Mouse (Mus musculus) spleen, adult 18-20 months (tissue): ENCODE results near the gene Dync2li1.

Experiments used
- DNase-seq, 2 experiments: peaks; one replicate each; pipeline ENCODE4 v3.0.0; 2022; ENCODE audit warnings: mixed read lengths in 2 of 2

Gene Dync2li1

GRCm38 (mm10) chr17:84646477-84646876 is 20.2 kb downstream of the Dync2li1 start:
- DNase-seq: no peak

DNA sequence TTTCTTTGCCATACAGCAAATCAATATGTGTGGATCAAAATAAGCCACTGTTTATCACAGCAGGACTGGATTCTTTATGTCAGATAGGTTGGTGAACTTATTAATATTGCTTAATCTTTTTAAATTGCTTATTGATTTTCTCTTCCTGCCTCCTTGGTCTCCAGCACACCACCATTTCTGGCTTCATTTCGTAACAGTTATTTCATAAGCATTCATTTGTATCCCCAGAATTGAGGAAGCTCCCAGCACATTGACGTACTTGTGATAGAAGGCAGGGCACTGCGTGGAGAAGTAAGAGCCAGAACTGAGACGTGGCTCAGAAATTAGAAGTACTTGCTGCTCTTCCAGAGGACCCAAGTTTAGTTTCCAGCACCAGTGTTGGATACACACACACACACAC is 21.3 kb downstream of the Dync2li1 start:
- no peak for DNase-seq

DNA sequence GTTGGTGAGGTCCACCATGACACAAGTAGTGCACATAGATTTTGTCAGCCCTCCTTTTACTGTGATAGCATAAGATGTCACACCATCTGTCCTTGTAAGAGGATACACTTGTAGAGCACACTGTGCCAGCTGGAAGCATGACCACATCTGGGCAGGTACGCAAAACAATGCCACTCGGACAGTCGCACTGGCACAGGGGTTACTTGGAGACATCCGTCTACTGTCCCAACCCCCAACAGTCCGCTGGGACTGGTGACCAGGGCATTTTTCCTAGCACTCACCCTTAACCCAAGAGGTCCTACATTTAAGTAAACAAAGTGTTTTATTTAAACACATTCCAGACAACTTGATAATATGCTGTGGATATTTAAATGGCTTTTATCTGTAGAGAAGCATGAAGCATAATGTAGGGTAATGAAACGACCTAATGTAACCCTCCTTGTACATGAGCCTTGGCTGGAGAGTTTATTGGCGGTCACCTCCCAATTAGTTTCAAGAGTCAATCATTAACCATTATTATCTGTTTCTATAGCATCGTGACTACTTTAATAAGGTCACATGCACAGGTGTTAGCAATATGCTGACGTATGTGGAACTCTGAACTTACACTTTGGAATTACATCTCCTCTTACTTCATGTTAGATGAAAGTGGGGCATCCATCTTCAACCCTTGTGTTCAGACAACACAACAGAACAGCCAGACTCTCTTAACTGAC is 24.2 kb downstream of the Dync2li1 start:
- no peak for DNase-seq

DNA sequence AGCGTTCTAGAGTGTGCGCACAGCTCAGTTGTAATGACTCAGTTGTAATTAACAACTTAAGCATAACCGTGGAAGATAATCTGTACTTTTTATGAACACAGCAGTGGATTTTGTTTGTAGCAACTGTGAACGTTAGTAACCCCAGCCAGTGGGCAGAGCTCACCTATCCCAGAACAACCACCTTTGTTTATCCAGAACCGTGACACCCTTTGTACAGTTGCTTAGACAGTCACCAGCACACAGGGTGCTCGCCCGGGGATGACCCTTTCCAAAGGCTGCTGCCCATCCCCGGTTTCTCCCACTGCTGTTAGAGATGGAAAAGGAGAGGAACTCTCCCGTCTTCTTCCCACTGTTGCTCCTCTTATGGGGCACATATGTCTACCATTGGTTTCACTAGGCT is 27.2 kb downstream of the Dync2li1 start:
- DNase-seq: no peak

GRCm38 (mm10) chr17:84656205-84656604 is 29.9 kb downstream of the Dync2li1 start:
- no peak for DNase-seq

DNA sequence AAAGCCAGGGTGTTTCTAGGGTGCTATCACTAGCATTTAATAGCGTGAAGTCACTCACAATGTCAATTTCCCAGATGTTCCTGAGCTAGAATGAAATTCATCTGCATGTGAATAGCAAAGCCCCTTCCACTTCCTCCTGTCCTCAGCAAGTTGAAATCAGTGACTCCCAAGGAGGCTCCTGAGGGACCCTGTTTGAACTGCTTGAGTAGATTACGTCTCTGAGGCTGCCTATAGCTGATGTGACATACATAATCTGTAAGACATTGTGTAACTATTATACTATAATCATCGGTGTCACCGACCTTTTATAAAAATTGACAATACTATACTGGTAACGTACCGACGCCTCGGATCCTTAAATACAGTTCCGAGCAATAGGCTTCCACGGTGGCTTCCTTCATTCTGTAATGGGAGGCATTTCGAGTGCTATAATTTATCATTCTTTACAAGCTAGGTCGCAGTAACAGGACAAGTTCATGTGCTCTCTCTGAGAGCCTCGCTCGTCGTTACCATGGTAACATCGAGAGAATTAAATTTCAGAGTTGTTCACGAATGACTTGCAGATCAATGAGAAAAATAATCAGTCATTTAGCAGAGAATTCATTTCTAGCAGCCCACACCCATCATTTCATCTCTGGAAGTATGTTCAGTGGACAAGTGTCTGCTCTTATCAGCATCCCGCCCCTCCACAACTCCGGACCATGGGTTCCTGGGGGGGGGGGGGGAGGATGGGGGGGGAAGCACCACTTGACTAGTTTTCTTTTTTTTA is 30.5 kb downstream of the Dync2li1 start:
- no peak for DNase-seq

- DNase-seq: no peak
Observed at GRCm38 (mm10) chr17:84657422-84657732, 31.1 kb downstream of the Dync2li1 start.

DNA sequence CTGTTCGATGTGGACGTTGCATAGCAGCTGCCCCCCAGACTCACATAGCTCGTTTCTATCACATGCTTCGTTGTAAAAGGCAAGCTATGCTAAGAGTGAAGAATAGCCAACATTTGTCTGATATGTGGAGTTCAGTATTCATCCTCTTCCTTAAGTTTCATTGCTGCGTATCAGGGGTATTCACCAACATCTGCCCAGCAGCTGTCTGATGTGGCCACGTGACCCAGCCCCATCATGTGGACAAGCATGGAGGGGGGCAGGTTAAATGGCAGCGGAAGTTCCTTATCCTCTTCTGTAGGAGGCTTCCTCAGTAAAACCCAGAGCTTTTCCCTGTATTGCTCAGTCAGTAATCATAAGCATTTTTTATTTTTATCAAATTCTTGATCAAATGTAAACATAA is 31.5 kb downstream of the Dync2li1 start:
- no peak for DNase-seq

DNA sequence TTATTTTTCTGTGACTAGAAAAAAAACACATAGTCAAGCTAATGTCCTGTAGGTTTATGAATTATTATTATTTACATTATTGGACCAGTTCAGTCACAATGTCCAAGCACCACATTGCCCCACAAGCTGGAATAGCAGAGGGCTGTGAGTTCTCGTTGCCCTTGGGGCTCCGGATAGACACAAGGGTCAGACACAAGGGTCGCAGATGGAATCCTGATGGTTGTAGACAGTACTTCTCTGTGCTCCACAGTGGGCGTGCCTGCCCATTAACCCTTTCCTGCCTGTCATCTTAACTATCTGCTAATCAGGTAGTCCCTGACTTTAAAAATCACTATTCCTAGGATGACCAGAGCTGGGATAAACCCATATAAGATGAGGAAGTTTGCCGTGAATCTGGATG is 31.9 kb downstream of the Dync2li1 start:
- DNase-seq: no peak

GRCm38 (mm10) chr17:84658951-84659350 is 32.7 kb downstream of the Dync2li1 start:
- no peak for DNase-seq

GRCm38 (mm10) chr17:84665053-84665452 is 38.8 kb downstream of the Dync2li1 start:
- DNase-seq: no peak

DNA sequence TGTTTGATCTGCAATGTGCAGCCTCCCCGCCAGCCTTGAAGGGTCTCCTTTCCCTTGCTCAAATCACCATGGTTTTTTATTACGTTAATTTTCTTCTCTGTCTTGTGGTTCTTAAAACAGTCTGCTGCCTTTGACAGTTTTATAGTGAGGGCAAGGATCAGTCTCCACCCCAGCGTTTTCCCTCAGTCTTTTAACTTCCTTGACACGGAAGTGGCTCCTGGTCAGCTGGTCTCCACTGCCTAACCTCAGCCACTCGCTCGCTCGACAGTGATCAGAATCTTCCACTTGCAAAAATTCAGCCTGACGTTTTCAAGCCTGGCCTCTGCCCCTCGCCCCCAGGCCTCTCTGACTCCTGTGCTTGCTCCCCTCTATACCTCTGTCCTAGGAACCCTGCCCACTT is 39.4 kb downstream of the Dync2li1 start:
- no peak for DNase-seq

GRCm38 (mm10) chr17:84667848-84668247 is 41.6 kb downstream of the Dync2li1 start:
- no peak for DNase-seq

GRCm38 (mm10) chr17:84672376-84673369 is 46.4 kb downstream of the Dync2li1 start:
- no peak for DNase-seq

- no peak for DNase-seq
Observed at GRCm38 (mm10) chr17:84674048-84674447, 47.8 kb downstream of the Dync2li1 start.

DNA sequence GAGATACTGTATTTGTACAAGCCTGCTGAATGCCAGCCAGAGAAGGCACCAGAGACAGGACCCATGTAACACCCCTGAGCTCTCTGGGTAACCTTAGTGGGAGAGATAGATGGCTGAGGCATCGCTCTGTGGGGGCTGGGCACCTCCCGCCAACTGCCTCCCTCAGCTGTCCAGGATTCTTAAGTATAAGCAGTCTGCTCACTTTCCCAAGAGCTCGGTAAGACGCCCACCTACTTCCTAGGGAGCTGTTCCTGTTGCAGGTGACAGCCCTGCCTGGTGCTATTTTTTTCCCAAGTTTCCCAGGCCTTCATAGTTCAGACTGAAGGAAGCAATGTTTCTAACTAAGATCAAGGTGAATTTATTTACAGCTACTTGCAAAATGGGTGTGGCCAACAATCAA is 48.9 kb downstream of the Dync2li1 start:
- no peak for DNase-seq

- no peak for DNase-seq
Observed at GRCm38 (mm10) chr17:84675951-84676366, 49.7 kb downstream of the Dync2li1 start, which contains the start of gene Abcg8. Abcg8 (plus strand) TSS chr17:84676302.

DNA sequence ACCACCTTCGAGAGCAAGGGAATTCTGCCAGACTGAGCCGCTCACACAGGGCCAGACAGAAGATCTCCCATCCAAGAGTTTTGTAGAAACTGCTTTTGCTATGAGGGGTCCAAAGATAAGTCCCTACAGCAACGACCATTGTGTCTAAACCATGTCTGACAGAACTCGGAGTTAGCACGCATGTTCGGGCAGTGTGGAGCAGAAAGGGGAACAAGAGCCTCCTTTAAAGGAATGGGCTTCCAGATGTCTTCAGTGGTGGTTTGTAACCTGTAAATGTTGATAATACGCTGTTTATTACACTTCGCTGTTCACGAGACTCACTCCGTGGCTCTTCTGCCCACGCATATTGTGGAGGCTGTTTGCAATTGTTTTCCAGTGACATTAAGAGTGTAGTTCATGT is 51.3 kb downstream of the Dync2li1 start:
- no peak for DNase-seq

GRCm38 (mm10) chr17:84681670-84682069 is 55.4 kb downstream of the Dync2li1 start:
- DNase-seq: no peak

- DNase-seq: no peak
Observed at GRCm38 (mm10) chr17:84682734-84683717, 56.7 kb downstream of the Dync2li1 start, which contains the start of gene Abcg5. Abcg5 (minus strand) TSS chr17:84683011.

DNA sequence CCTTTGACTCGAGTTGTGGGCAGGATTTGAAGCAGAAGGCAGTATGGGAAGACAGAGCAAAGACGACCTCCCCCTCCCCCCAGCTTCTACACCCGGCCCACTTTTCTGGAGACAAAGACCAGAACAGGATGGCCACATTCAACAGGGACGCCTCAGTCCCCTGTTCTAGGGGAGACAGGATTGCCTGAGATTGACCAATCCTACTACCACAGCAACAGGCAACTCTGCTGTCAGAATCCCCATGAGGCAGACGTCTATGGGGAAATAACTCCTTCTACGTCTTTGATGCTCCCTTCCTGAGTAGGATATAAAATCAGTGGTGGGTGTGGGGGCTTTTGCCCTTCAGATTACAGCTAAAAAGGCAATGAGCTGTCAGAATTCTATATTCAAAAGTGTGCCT is 58.0 kb downstream of the Dync2li1 start:
- no peak for DNase-seq

GRCm38 (mm10) chr17:84685286-84685685 is 59.0 kb downstream of the Dync2li1 start:
- no peak for DNase-seq
